Mouse (Mus musculus): Measurements from ENCODE around the gene Sptb.

Sptb gene

DNA sequence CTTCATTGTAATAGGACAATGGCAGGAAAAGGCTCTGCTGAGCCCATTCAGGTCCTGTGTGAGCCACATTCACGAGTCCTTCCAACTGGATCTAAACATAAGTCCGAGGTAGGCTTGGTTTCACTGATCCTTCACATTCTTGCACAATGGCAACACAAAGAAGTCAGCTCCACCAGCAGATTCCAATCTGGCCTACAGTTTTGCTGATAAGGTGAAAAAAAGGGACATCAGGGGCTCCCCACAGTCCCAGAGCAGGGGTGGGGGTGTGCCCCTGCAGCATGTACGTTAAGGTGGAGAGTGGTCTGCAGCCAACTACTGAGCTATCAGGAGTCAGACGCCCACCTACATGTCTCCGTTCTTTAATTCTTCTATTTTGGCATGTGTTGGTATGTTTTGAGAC is 35.0 kb downstream of the Sptb start:
- no peak for DNase-seq (ENCODE audit: inconsistent age in 2 of 2, low spot score in 1 of 2)

GRCm38 (mm10) chr12:76673794-76674222 is 36.5 kb downstream of the Sptb start:
- DNase-seq (ENCODE audit: inconsistent age in 2 of 2, low spot score in 1 of 2): no peak

DNA sequence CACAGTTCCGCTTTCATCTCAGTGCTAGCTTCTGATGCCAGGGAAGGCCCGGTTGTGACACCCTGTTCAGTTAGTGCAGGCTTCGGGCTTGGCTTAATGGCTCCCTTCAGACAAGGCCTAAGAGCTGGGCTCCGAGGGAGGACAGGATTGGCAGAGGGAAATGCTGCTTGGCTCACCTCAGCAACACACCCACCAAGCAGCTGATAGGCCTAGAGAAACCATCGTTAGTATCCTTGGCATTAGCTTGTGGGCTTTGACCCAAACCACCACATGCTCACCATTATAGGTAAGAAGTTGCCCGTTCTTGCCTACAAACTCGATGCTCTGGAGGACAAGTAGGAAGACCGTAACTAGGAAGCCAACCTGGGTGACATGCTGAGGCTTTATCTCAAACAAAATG is 38.3 kb downstream of the Sptb start:
- no peak for DNase-seq (ENCODE audit: inconsistent age in 2 of 2, low spot score in 1 of 2)

DNA sequence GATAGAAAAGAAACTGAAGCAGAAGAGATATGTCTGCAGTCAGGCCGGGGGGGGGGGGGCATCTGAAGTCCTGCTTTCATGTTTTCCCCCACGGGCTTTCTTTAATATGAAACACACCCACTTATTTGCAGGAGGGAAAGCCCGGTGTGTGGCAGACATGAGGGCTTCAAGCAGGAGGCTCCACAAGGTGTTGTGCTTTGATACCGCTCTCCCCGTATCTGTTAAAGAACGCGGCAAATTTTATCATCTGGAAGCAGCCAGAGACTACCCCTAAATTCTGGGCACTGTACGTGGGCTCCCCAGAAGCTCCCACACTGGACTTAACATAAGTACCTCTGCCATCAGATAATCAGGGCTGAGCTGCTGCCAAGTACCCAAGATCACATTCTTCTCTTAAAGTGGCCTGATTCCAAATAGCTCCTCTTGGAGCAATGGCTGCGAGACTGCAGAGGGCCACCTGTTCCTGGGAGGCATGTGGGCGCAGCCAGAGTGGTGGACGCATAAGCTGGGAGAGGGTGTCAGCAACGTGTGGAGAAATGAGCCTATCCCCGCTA is 39.7 kb downstream of the Sptb start:
- no peak for DNase-seq (ENCODE audit: inconsistent age in 2 of 2, low spot score in 1 of 2)

GRCm38 (mm10) chr12:76669956-76670530 is 40.3 kb downstream of the Sptb start:
- no peak for DNase-seq (ENCODE audit: inconsistent age in 2 of 2, low spot score in 1 of 2)

DNA sequence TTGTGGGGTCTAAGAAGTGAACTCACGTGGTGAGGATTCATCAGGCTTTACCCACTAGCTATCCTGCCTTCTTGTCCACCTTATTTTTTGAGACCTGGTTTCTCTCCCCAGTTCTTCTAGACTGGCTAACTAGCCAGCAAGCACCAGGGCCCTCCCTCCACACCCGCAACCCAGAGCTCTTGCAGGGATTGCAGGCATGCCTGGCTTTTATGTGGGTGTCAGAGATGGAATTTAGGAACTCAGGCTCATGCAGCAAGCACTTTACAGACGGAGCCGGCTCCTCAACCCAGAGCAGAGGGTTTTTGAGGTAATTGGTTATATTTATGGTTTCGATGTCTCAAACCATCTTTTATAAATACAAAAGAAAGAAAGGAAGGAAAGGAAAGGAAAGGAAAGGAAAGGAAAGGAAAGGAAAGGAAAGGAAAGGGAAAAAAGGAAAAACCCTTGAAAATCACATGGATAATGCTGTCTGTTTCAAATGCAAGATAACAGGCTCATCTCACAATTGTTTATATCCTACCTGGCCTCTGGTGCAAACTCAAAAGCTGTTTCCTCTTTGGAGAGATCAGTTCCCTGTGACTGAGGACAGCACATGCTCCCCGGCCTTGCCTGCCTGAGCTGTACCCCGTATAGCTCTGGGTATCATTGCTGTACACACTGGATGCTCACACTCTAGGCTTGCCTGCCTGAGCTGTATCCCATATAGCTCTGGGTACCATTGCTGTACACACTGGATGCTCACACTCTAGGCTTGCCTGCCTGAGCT is 41.5 kb downstream of the Sptb start:
- no peak for DNase-seq (ENCODE audit: inconsistent age in 2 of 2, low spot score in 1 of 2)

- peak; percentile 75 to 91 for DNase-seq (ENCODE audit: inconsistent age in 2 of 2, low spot score in 1 of 2)
Measured at GRCm38 (mm10) chr12:76651788-76652345, 58.5 kb downstream of the Sptb start.

DNA sequence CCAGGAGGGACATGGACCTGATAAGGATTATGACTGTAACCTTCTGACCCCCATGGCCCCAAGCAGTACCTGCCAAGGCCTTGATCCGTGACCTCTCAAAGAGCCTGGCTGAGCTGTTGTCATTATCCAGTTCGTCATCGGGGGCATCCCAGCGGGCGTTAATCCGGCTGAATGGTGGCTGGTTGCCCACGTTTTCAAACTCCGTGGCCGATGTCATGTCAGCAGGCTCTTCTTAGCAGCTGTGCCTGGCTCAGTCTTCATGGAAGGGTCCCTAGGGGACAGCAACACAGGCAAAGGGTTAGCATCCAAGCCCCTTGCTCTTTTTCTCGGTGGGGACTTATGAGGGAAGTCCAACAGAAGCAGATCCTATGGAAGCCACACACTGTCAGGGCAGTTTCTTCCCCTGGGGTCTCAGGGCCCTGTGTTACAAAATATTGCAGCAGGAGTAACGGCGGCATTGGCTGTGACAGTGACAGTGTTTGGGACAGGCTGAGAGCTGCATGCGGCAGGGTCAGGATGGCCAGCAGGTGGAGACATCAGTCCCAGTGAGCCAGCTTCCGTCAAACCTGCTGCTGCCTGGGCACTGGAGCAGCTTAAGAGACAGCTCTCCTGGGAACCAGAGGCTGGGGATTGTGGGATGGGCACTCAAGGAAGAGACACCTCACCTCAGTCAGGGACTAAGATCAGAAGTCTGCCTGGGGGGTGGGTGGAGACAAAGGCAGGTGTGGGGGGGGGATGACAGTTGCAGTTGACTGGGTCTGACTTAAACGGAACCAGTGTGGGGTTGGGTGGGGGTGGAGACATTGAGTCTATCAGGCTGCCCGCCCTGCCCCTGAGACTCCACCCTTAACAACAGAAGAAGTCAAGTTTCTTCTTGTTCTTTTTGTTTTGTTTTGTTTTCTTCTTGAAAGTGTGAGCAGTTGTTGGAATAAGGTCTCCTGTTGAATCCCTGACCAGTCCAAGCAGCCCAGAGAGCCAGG is 60.3 kb downstream of the Sptb start:
- DNase-seq (ENCODE audit: inconsistent age in 2 of 2, low spot score in 1 of 2): peak; percentile 76 to 88

DNA sequence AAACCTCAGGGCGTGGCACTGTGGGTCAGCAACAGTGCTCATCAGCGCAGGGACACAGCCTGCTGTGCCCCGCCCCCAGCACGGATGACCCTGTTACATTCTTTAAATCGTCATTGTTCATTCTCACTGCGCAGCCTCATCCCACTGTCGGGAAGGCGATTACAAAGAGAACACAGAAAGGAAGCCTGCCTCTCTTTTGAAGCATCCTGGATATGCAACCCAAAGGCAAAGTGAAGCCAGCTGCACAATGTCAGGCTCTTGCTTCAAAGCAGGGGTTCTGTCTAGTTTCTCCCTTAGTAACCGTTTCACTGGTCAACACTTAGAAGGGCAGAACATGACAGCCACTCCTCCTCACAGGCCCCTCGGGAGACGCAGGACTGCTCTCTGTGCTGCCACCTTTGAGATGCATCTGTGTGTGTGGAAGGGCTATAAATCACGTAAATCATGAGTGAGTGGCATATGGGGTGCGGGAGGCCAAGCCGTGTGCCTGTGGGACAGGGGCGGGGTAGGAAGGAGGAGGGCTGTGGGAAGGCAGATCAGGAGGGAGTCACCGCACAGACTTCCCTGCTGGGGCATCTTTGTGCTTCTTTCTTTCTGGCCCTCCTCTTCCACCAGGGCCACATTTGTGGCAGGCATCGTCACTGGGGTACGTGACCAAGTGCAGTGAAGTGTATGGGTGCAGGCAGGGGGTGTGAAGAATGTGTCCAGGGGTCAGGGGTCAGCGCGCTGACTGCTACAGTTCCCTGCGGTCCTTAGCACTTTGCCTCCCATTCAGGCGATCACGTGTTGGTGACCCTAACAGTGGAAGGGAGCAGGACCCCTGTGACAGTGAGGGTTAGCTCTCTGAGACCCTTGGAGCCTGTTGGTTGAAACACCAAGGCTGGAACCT is 64.9 kb downstream of the Sptb start:
- DNase-seq (ENCODE audit: inconsistent age in 2 of 2, low spot score in 1 of 2): peak in 1 of 2 experiments; percentile 36

- DNase-seq (ENCODE audit: inconsistent age in 2 of 2, low spot score in 1 of 2): no peak
Measured at GRCm38 (mm10) chr12:76643679-76644078, 66.7 kb downstream of the Sptb start.

DNA sequence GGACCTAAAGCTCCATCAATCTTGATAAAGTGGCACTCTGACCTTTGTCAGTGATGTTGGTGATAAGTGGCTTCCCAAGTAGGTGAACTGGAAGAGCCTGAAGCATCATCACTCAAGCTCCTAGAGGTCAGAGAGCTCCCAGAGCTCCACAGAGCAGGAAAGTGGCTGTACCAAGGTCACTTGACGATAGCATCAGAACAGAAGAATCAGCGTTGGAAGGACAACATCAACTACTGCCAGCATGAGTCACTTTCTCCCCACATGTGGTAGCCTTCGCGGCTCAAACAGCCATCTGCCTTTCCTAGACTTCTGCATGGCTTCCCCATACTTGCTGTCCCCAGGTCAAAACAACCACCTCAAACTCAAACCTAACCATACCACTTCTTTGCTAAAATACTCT is 67.7 kb downstream of the Sptb start:
- DNase-seq (ENCODE audit: inconsistent age in 2 of 2, low spot score in 1 of 2): peak; percentile 78 to 89

DNA sequence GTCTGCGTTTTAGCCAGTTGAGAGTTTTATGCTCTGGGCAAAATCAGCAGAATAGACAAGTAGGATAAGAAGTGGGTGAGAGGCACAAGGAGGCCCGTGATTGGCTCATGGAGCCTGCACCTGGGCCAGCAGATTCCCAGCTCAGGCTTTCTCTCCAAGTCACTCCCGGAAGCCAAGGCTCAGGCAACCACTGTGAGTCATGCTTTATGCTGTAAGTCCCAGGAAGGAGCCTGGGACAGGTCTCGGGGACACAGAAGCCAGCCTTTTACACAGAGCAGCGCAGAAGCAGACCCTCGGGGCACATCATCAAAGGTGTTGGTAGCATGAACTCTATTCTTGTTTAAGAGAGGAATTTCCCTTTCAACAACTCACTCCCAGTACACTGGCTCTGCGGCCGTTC is 69.7 kb downstream of the Sptb start:
- DNase-seq (ENCODE audit: inconsistent age in 2 of 2, low spot score in 1 of 2): peak in 1 of 2 experiments; percentile 57

DNA sequence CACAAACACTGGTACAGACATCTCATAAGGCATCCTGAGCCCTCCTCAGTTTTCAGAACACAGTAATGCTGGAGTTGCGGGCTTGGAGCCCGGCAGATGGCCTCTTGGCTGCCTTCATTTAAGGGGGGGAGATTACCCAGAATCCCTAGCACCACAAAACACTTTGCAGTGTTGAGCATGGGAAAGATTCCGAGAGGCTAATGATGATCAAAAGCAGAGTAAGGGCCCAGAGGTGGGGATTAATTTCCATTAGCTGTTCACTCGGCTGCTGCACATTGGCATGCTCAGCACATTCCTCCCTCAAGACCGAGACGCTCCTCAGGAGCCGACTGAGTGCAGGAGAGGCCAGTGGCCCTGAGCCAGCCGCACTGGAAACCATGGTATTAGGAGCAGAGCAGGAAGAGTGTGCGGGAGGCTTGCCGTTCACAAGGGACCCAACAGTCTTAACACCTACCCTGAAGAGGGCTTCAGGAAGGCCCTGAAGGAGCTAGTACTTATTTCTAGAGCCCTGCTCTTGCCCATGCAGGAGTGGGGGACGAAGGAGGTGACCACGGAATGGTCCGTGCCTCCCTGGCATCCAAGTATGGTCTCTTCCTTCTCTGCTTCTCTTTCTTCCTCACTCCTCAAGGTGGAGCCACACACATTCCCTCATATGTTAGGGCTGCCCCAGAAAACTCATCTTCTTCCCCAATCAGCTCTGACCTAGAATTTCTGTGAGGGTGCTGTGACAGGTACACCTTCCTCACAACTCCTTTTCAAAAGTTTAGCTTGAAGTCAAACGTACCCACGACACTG is 75.3 kb downstream of the Sptb start:
- no peak for DNase-seq (ENCODE audit: inconsistent age in 2 of 2, low spot score in 1 of 2)

DNA sequence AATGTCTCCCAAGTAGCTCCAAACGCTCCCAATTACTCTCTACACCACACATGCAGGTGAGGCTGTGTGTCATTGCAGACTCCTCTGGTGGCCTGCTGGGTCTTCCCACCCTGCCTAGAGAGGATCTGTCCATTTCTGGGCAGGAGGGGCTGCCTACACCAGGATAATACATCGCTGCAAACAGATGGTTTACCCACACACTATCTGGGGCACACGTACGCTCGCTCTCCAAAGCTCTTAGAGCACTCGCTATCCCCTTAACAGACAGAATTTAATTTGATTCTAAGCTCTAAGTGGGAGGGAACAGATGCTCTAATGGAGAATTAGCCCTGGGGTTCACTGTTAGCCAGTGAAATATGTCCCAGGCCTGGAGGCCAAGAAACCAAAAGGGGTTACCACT is 87.0 kb downstream of the Sptb start:
- DNase-seq (ENCODE audit: inconsistent age in 2 of 2, low spot score in 1 of 2): no peak

DNA sequence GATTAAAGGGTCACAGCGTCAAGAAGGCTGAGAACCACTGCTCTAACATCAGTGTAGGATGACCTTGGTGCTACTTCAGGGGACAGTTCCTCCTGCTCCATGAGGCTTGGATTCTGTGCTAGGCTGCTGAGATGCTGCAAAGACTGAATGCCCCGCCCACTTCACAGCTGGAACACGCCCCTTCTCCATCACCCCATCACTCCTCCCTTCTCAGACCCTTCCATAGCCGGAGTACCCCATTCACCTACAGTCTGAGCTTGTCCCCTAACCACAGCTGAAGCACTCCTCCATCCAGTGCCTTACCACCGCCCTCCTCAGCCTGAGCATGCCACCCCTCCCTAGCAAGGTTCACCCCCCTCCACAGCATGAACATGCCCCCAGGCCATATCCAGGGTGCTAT is 90.5 kb downstream of the Sptb start:
- no peak for DNase-seq (ENCODE audit: inconsistent age in 2 of 2, low spot score in 1 of 2)

- no peak for DNase-seq (ENCODE audit: inconsistent age in 2 of 2, low spot score in 1 of 2)
Measured at GRCm38 (mm10) chr12:76618175-76618574, 92.2 kb downstream of the Sptb start.

DNA sequence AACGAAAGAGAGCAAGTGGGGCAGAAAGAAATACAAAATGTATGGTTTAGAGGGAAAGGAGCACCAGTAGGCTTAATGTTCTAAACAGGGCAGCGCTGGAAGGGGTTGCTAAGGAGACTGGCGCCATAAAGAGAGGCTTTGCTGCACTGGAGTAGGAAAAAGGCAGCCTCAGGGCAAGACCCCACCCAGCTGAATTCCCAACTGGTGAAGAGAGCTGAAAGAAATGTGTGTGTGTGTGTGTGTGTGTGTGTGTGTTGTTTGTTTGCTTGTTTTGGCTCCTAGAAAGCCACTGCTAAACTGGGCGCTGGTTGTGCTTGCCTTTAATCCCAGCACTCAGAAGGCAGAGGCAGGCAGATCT is 94.8 kb downstream of the Sptb start:
- no peak for DNase-seq (ENCODE audit: inconsistent age in 2 of 2, low spot score in 1 of 2)

DNA sequence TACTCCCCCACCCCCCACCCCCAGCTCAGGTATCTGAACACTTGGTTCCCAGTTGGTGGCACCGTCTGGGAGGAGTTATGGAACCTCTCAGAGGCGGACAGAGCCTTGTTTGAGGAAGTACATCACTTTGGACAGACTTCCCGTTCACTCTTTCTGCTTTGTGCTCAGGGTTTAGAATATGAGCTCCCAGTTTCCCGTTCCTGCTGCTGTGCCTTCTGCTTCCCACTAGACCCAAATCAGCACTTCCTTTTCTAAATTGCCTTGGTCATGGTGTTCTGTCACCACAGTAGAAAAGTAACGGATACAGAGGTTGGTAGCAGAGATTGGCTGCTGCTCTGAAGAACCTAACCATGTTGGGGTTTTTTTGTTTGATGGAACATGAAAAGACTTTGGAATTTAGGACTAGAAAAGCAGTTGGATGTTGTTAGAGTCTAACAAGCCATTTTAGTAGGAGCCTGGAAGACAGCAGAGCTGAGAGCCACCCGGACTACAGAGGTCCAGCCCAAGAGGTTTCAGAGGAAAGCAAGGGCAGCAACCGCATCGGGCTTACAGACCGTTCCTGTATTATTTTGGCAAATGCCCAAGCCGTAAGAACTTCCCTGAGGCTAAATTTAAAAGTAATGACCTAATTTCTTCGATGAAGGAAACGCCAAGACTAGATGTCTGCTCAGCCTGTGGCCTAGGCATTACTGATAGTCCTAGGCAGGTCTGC is 95.3 kb downstream of the Sptb start:
- peak in 1 of 2 experiments; percentile 54 for DNase-seq (ENCODE audit: inconsistent age in 2 of 2, low spot score in 1 of 2)

GRCm38 (mm10) chr12:76612621-76613020 is 97.7 kb downstream of the Sptb start:
- DNase-seq (ENCODE audit: inconsistent age in 2 of 2, low spot score in 1 of 2): peak; percentile 80 to 92
